Mouse (Mus musculus) heart, postnatal 36 days (tissue): ENCODE data around the gene Parvb. TPM values are rescaled to one million over a fixed set of nuclear protein-coding genes. Genes with fewer than 3 reads are reported as not detected.

Experiments used
- DNase-seq, 2 experiments: peaks; one replicate each; pipeline ENCODE4 v3.0.0; 2021 to 2022
- intact Hi-C: fragments of 180-260 bp; cut with DNase I; formaldehyde crosslinking; loops from one replicate; pipeline ENCODE4 v1.15.1; 2025
- total RNA-seq, 2 experiments: library from RNA; stranded (reverse); gene quantifications; 2 replicates each; pipeline ENCODE4 v1.2.3; 2021

Parvb gene
- total RNA-seq, 2 experiments from 2014 or later: 110 to 142 TPM

DNA sequence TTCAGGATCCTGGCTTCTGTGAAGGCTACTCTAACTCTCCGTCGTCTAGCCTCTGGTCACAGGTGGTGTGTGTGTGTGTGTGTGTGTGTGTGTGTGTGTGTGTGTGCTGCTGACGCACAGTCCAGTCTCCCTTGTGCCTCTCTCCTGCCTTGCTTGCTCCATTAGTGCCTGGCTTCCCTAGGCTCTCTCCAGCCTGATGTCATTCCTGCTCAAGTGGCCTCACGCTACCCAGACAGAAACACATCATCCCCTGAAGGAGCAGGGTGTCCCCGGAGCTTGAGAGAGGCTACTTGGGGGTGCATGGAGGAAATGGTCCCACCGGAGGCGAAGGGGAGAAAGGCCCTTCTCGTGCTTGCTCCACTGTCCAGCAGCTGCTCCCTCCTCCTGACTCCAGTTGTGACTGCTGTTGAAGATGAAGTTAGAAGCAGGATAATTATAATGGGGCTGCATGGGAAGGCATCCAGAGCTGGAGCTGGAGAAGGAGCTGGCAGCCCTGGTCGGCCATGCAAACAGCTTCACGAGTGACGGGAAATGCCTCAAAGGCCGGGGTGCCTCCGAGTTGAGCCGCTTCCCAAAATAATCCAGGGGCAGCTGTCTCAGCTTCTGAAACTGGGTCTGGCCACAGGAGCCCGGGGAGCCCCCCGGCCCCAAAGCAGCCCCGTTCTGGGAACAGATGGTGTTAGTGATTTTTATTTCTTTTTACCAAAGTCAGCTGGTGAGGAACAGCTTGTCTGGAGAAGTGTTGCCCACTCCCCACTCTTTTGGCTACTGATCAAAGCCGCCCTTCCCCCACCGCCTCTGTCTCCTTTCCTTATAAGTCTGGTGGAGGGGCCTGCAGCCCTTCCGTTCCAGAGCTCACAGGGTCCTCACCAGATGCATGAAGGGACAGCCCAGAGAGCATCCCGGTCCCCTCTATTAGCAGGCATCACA lies 120.3 kb downstream of the Parvb start:
- intact Hi-C loops: no loop called here
- DNase-seq: no peak

DNA sequence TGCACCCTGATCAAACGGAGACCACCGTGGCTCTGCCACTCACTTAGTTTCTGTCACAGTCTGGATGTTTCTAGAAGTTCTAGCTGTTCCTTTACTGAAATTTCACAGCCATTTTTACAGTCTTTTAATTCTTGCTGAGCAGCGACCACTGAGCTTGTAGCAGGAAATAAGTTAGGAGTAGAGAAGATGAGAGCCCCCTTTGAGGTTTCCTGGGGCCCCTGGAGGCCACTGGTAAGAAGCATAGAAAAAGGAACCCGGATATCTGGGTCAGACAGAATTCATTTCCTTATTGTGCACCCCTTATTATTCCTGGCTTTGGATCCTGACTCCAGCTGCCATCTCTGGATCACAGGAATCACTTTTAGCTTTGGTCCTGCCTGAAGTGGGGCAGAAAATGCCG lies 123.2 kb downstream of the Parvb start:
- no peak for DNase-seq
- intact Hi-C loops: no loop called here

DNA sequence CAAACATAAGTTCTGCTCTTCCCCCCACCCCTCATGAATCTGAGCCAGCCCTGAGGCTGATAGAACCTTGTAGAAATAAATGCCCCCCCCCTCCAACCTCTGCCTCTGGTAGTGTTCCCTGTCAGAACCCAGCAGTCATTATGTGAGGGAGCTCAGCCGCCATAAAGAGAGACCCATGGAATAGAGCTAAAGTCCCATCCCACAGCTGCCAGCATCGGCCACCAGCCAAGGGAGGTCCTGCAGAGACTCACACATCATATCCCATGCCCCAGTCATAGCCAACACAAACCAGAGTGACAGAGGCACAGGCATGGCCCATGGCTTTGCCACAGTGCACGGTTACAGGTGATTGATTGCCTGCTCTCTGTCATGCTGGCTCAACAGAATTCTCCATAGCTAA lies 132.9 kb downstream of the Parvb start:
- no peak for DNase-seq
- intact Hi-C loops: no loop called here

Other genes starting within 250 kb of the Parvb start
- not detected for gene Efcab6, start 166.7 kb upstream of the Parvb start, total RNA-seq
- gene Sult4a1, start 126.3 kb upstream of the Parvb start, total RNA-seq: under 1 TPM in 1 of 2 experiments, not detected in 1; 0.39 TPM
- gene Pnpla5, start 108.9 kb upstream of the Parvb start, total RNA-seq: not detected
- gene Pnpla3, start 64.2 kb upstream of the Parvb start, total RNA-seq: 1 to 10 TPM; 1.9 to 2.9 TPM
- 100 to 1,000 TPM; 270 to 286 TPM for gene Samm50, start 39.8 kb upstream of the Parvb start, total RNA-seq
- 1 to 10 TPM; 1.1 to 2.5 TPM for gene Parvg, start 92.0 kb downstream of the Parvb start, total RNA-seq
- gene Shisal1, start 215.1 kb downstream of the Parvb start, total RNA-seq: 1 to 10 TPM; 1.0 to 1.1 TPM